ENCODE assay signal across 8 mouse cellular contexts in genomic region chrX:110814592-110815548, GRCm38 (mm10). TPM values are rescaled to one million over a fixed set of nuclear protein-coding genes. Genes with fewer than 3 reads are reported as not detected.
A peak's percentile ranks its signal among the peaks of the same experiment; 100 is the strongest.
DNase-seq lines count a peak whose midpoint lies in the region; ATAC-seq and TF ChIP-seq lines count a peak whose summit lies in the region.

No protein-coding gene starts in this region.

- peaks cover 53% of the 10 kb centered on the region for H3K27me3 ChIP-seq in embryonic facial prominence, embryonic 10.5 days (replicated peaks; ENCODE audit: low read depth, poor library complexity, severe bottlenecking)
- H3K27me3 ChIP-seq in hindbrain, embryonic 16.5 days (replicated peaks; ENCODE audit: control insufficient read depth, insufficient read depth, low read length) = no peaks in the 10 kb centered on the region
- H3K27me3 ChIP-seq in neural tube, embryonic 11.5 days (ENCODE audit: control insufficient read depth, insufficient read depth, low read length) = no peaks in the 10 kb centered on the region

- H3K9ac ChIP-seq in hindbrain, embryonic 16.5 days (ENCODE audit: low read depth, low read length) = peak overlapping the region; percentile 58
- H3K9ac ChIP-seq in neural tube, embryonic 11.5 days (ENCODE audit: low read length) = peak overlapping the region; percentile 50

- 21% methylated on average over 52 of the region's 52 CpGs for WGBS in embryonic facial prominence, embryonic 10.5 days
- WGBS in hindbrain, embryonic 16.5 days = 24% methylated on average over 51 of the region's 52 CpGs
- WGBS in neural tube, embryonic 11.5 days = 13% methylated on average over 50 of the region's 52 CpGs

- no peaks in the 10 kb centered on the region for H3K36me3 ChIP-seq in embryonic facial prominence, embryonic 10.5 days (replicated peaks)
- H3K36me3 ChIP-seq in hindbrain, embryonic 16.5 days (ENCODE audit: control insufficient read depth, insufficient read depth, low read length) = no peaks in the 10 kb centered on the region
- H3K36me3 ChIP-seq in neural tube, embryonic 11.5 days (ENCODE audit: control insufficient read depth, insufficient read depth, low read length) = no peaks in the 10 kb centered on the region

- no peaks in the 10 kb centered on the region for H3K4me1 ChIP-seq in embryonic facial prominence, embryonic 10.5 days
- H3K4me1 ChIP-seq in hindbrain, embryonic 16.5 days (ENCODE audit: control insufficient read depth, insufficient read depth, low read depth, low read length) = no peaks in the 10 kb centered on the region
- H3K4me1 ChIP-seq in neural tube, embryonic 11.5 days (ENCODE audit: control insufficient read depth, insufficient read depth, low read length) = no peaks in the 10 kb centered on the region

- peak overlapping the region; percentile 56 for H3K4me2 ChIP-seq in hindbrain, embryonic 16.5 days (ENCODE audit: low read length)
- peak overlapping the region; percentile 37 for H3K4me2 ChIP-seq in neural tube, embryonic 11.5 days (ENCODE audit: low read depth)

- no peaks in the 10 kb centered on the region for H3K9me3 ChIP-seq in embryonic facial prominence, embryonic 10.5 days
- no peaks in the 10 kb centered on the region for H3K9me3 ChIP-seq in hindbrain, embryonic 16.5 days (ENCODE audit: control insufficient read depth, low read length)
- no peaks in the 10 kb centered on the region for H3K9me3 ChIP-seq in neural tube, embryonic 11.5 days (ENCODE audit: control insufficient read depth, low read length)

- H3K27ac ChIP-seq in layer of hippocampus, adult 2 months = peak overlapping the region; percentile 69
- H3K27ac ChIP-seq in embryonic facial prominence, embryonic 10.5 days (replicated peaks) = peak overlapping the region; percentile 67
- H3K27ac ChIP-seq in hindbrain, embryonic 16.5 days (ENCODE audit: low read depth, low read length) = peak overlapping the region; percentile 84
- peak overlapping the region; percentile 85 for H3K27ac ChIP-seq in neural tube, embryonic 11.5 days (ENCODE audit: low read depth, low read length)

- peak overlapping the region; percentile 62 for H3K4me3 ChIP-seq in layer of hippocampus, adult 2 months
- H3K4me3 ChIP-seq in embryonic facial prominence, embryonic 10.5 days = peak overlapping the region; percentile 61
- peak overlapping the region; percentile 52 for H3K4me3 ChIP-seq in hindbrain, embryonic 16.5 days (ENCODE audit: low read length)
- H3K4me3 ChIP-seq in neural tube, embryonic 11.5 days (ENCODE audit: low read depth, low read length) = peak overlapping the region; percentile 47

- peak; percentile 44 for ATAC-seq in hindbrain, embryonic 16.5 days
- ATAC-seq in neural tube, embryonic 11.5 days (ENCODE audit: insufficient read depth, low FRiP score, low TSS enrichment) = peak; percentile 20
- no peak for ATAC-seq in megakaryocyte progenitor cell, adult 5-6 weeks (replicated peaks; ENCODE audit: poor library complexity)

- no peak for DNase-seq in layer of hippocampus, adult 2 months (ENCODE audit: low spot score in 2 of 2)
- no peak for DNase-seq in layer of hippocampus, adult 8-10 months (ENCODE audit: low spot score in 2 of 2)
- DNase-seq in embryonic facial prominence, embryonic 10.5 days (ENCODE audit: low spot score) = peak; percentile 32
- DNase-seq in neural tube, embryonic 11.5 days (ENCODE audit: low spot score) = peak; percentile 53
- DNase-seq in thymus, postnatal 10 days (ENCODE audit: low spot score in 2 of 2) = no peak
- no peak for DNase-seq in lung, postnatal 10 days

- TF ChIP-seq CTCF in layer of hippocampus, adult 2 months (conservative IDR thresholded peaks at IDR 0.05) = no peak

RNA-seq across cellular contexts. Expression of gene Pou3f4, which starts 0.8 kb away (rescaled TPM):
- 1 to 10 TPM; 5.1 to 5.4 TPM for total RNA-seq in layer of hippocampus, adult 2 months (2021)
- total RNA-seq in layer of hippocampus, adult 8-10 months (2022) = 1 to 10 TPM; 4.4 to 5.6 (median 4.7) TPM
- 3.2 and 5.0 TPM in 2 replicates for polyA plus RNA-seq in embryonic facial prominence, embryonic 10.5 days (2016; fragmentation: Nextera tagmentation; extraction: Ambion mirVana)
- 6.8 and 7.6 TPM in 2 replicates for polyA plus RNA-seq in hindbrain, embryonic 16.5 days (2015; fragmentation: Nextera tagmentation; extraction: Ambion mirVana)
- 7.9 and 9.6 TPM in 2 replicates for polyA plus RNA-seq in neural tube, embryonic 11.5 days (2014; fragmentation: Nextera tagmentation; extraction: Ambion mirVana)
- total RNA-seq in megakaryocyte progenitor cell, adult 5-6 weeks (2015) = not detected in 2 replicates
- not detected in 2 replicates for total RNA-seq in megakaryocyte progenitor cell, adult 5-6 weeks (2017)

Comparison
In these comparisons a context has a peak if more than half of its experiments do, and no peak if none do; other contexts are left out.
1. DNase-seq: peak in embryonic facial prominence, embryonic 10.5 days (single experiment) and neural tube, embryonic 11.5 days (single experiment); none in layer of hippocampus, adult 2 months (0 of 2), layer of hippocampus, adult 8-10 months (0 of 2), thymus, postnatal 10 days (0 of 2) and lung, postnatal 10 days (single experiment).
2. RNA of gene Pou3f4, which starts 0.8 kb away (total RNA-seq): 5.1 to 5.4 TPM in layer of hippocampus, adult 2 months and 4.4 to 5.6 TPM in layer of hippocampus, adult 8-10 months; not detected in megakaryocyte progenitor cell, adult 5-6 weeks; every median in the first group is over 4 times any median in the second.
3. Peak in every context shown above with its lines, with median percentiles within 50 percentile points of each other: H3K27ac ChIP-seq and H3K4me3 ChIP-seq.